Mouse (Mus musculus) erythroblast, embryonic 14.5 days (primary cell): Measurements from ENCODE around the gene 4933430I17Rik.

Experiments used
- GATA1 ChIP-seq: IDR thresholded peaks from 2 replicates; pipeline ENCODE4 v1.6.1; 2012; ENCODE audit warnings: low read length, inconsistent platforms, mixed read lengths
- TAL1 ChIP-seq: IDR thresholded peaks from 3 replicates; pipeline ENCODE4 v1.6.1; 2012; ENCODE audit warnings: low read length, inconsistent platforms, mixed read lengths

GRCm38 (mm10) chr4:62501534-62501933 is 23.6 kb upstream of the 4933430I17Rik start:
- TF ChIP-seq GATA1 (no peak), TAL1 (no peak)
